Mouse (Mus musculus) spleen, adult 2 months (tissue): Measurements from ENCODE around the gene Acaca.

Experiments used
- CTCF ChIP-seq: fragments of 200-500 bp; IDR thresholded peaks from 2 replicates; pipeline ENCODE4 v1.5.1; 2011; ENCODE audit warnings: mild to moderate bottlenecking, inconsistent platforms; ENCODE audit not compliant: insufficient read depth, insufficient read length, insufficient replicate concordance; ENCODE audit errors: extremely low read depth
- POLR2A ChIP-seq: fragments of 200-500 bp; IDR thresholded peaks from 2 replicates; pipeline ENCODE4 v1.6.1; 2011; ENCODE audit warnings: low read depth, low read length, inconsistent platforms

- TF ChIP-seq POLR2A (no peak), CTCF (no peak)
These were observed 291.3 kb downstream of the Acaca start for GRCm38 (mm10) chr11:84420779-84421178.
